Mouse (Mus musculus) liver, embryonic 12.5 days (tissue): ENCODE results near the gene Lpxn. TPM values are rescaled to one million over a fixed set of nuclear protein-coding genes. Genes with fewer than 3 reads are reported as not detected.

ENCODE experiments used
- ATAC-seq: fragments of 200-750 bp; cut with Nextera tagmentation; 2 replicates; pipeline ENCODE4 v1.8.0; 2017; ENCODE audit warnings: moderate number of reproducible peaks, mild to moderate bottlenecking, moderate library complexity
- H3K27ac ChIP-seq: fragments of 300-500 bp; sonication (generic); 2 replicates; pipeline ENCODE4 v1.5.1; 2016; ENCODE audit warnings: mild to moderate bottlenecking
- H3K27me3 ChIP-seq: fragments of 300-500 bp; sonication (generic); replicated peaks from 2 replicates; pipeline ENCODE4 v1.6.1; 2016; ENCODE audit warnings: mild to moderate bottlenecking, moderate library complexity
- H3K36me3 ChIP-seq: fragments of 300-500 bp; sonication (generic); 2 replicates; pipeline ENCODE4 v1.6.1; 2016; ENCODE audit warnings: mild to moderate bottlenecking, moderate library complexity
- H3K4me1 ChIP-seq: fragments of 300-500 bp; sonication (generic); 2 replicates; pipeline ENCODE4 v1.6.1; 2016
- H3K4me2 ChIP-seq: fragments of 300-500 bp; sonication (generic); 2 replicates; pipeline ENCODE4 v1.6.1; 2016; ENCODE audit warnings: mild to moderate bottlenecking, moderate library complexity
- H3K4me3 ChIP-seq: fragments of 300-500 bp; sonication (generic); 2 replicates; pipeline ENCODE4 v1.5.1; 2016; ENCODE audit warnings: mild to moderate bottlenecking, moderate library complexity
- H3K9ac ChIP-seq: fragments of 300-500 bp; sonication (generic); 2 replicates; pipeline ENCODE4 v1.6.1; 2016; ENCODE audit warnings: mild to moderate bottlenecking, moderate library complexity
- H3K9me3 ChIP-seq: fragments of 300-500 bp; sonication (generic); replicated peaks from 2 replicates; pipeline ENCODE4 v1.6.1; 2016; ENCODE audit warnings: mild to moderate bottlenecking, moderate library complexity
- WGBS: fragments of 180-500 bp; shearing (Covaris S2); methylation state at CpG from one replicate; pipeline ENCODE4 v1.1.7; 2016; ENCODE audit not compliant: insufficient replicate concordance; 5-methylcytosine and 5-hydroxymethylcytosine counted together
- polyA plus RNA-seq: library from polyadenylated mRNA; unstranded; fragments of >200 nt; fragmentation: Nextera tagmentation; extraction: Ambion mirVana; gene quantifications from 2 replicates; pipeline ENCODE4 v1.2.1, GENCODE M21; 2016

Lpxn gene
- polyA plus RNA-seq, 1 experiment from 2014 or later = 1.4 TPM

DNA sequence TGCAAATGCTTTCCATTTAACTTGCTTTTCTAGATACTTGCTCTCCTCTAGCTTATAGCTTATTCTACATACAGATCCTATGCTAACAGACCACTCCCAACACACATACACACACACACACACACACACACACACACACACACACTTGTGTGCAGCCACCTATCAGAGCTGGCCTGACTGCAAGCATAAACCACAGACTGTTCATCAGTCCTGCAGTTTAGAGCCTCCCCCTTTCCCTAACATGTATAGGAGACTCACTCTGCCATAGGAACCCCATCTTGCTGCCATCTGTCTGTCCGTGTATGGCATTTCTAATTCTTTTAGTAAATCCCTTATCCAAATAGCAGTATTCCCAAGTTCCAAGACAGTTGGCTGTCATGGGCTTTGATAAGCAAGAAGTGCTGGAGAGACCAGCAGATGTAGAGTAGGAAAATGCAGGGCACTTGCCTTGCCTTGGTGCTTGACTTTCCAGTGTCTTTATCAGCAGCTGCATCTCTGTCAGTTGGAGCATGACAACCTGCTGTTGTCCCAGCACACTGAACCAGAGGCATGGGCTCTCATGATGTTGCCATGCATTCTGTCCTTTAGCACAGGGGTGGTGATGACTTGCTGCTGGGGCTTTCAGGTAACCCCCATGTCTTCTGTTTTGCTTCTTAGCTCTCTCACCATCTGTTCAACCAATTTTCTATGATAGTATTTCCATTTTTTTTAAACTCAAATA lies 16.8 kb downstream of the Lpxn start:
- no peaks in the 10 kb centered on the region for H3K27me3 ChIP-seq
- no peak overlapping the region for H3K9ac ChIP-seq
- WGBS = 59% methylated on average over 1 of the region's 1 CpGs
- no peak for ATAC-seq
- no peak overlapping the region for H3K4me2 ChIP-seq
- no peak overlapping the region for H3K27ac ChIP-seq
- no peak overlapping the region for H3K4me3 ChIP-seq
- no peaks in the 10 kb centered on the region for H3K36me3 ChIP-seq
- peaks cover 5% of the 10 kb centered on the region; the same call in 1 of the 2 replicates for H3K4me1 ChIP-seq
- no peaks in the 10 kb centered on the region for H3K9me3 ChIP-seq

DNA sequence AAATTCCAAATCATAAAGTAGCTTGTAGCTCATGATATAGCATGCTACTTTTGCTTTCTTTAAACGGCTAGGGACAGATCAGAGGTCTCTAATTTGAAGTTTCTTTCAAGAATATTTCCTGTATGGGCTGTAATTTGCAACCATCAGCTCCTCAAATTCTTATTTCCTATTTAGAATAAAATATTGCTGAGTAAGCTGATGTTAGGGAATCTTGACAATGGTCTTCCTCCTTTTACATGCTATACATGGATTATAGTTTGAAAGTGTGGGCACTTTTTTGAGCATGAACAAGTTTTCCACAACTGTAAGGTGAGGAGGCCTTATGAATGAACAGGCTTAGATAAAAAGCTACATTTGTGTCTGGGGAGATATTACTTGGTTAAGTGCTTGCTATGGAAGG lies 17.9 kb downstream of the Lpxn start:
- Histone ChIP-seq H3K9ac (no peak overlapping the region), H3K4me2 (no peak overlapping the region), H3K27me3 (no peaks in the 10 kb centered on the region), H3K4me1 (peaks cover 5% of the 10 kb centered on the region; the same call in 1 of the 2 replicates), H3K9me3 (no peaks in the 10 kb centered on the region), H3K4me3 (no peak overlapping the region), H3K27ac (no peak overlapping the region), H3K36me3 (no peaks in the 10 kb centered on the region)
- 57% methylated on average over 1 of the region's 1 CpGs for WGBS
- no peak for ATAC-seq

DNA sequence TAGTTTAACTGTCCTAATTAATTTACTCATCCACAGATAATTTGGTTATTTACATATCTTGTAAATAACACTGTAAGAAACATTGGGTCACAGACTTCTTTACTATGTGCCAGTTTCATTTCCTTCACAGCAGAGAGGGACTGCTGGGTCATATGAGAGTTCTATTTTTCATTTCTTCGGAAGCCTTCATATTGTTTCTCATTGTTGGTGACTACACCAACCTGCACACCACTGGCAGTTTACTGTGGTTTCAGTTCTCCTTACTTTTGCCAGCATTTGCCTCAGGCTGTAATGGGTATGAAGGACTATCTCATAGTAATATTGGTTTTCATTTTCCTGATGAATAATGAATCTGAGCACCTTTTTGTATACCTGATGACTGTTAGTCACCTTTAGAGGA lies 22.5 kb downstream of the Lpxn start:
- no peak overlapping the region for H3K4me2 ChIP-seq
- H3K27ac ChIP-seq = no peak overlapping the region
- no peaks in the 10 kb centered on the region for H3K27me3 ChIP-seq
- H3K4me3 ChIP-seq = no peak overlapping the region
- WGBS = 59% methylated on average over 1 of the region's 1 CpGs
- H3K9ac ChIP-seq = no peak overlapping the region
- no peaks in the 10 kb centered on the region for H3K4me1 ChIP-seq
- H3K36me3 ChIP-seq = no peaks in the 10 kb centered on the region
- no peaks in the 10 kb centered on the region for H3K9me3 ChIP-seq
- no peak for ATAC-seq

DNA sequence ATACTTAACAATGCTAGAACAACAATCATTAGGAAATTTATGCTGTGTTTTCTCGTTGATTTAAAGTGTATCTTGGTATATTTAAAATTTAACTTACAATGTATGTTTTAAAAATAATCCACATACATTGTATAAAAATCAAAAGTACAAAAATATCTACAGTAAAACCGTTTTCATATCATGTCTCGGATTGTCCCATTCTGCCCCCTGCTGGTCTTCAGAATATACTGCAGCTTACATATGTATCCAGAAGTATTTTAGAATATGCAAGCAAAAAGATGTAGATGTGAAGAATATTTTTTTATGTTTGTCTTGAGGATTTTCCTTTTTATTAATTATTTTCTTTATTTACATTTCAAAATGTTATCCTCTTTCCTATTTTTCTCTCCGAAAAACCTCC lies 24.4 kb downstream of the Lpxn start:
- no peak for ATAC-seq
- no peaks in the 10 kb centered on the region for H3K9me3 ChIP-seq
- WGBS = 15% methylated on average over 4 of the region's 4 CpGs
- no peak overlapping the region for H3K4me2 ChIP-seq
- no peak overlapping the region for H3K9ac ChIP-seq
- no peaks in the 10 kb centered on the region for H3K36me3 ChIP-seq
- no peaks in the 10 kb centered on the region for H3K4me1 ChIP-seq
- H3K27me3 ChIP-seq = no peaks in the 10 kb centered on the region
- no peak overlapping the region for H3K4me3 ChIP-seq
- no peak overlapping the region for H3K27ac ChIP-seq

- 65% methylated on average over 4 of the region's 4 CpGs for WGBS
- no peaks in the 10 kb centered on the region for H3K36me3 ChIP-seq
- H3K4me3 ChIP-seq = no peak overlapping the region
- no peaks in the 10 kb centered on the region for H3K27me3 ChIP-seq
- no peak for ATAC-seq
- no peaks in the 10 kb centered on the region for H3K9me3 ChIP-seq
- H3K4me2 ChIP-seq = no peak overlapping the region
- H3K4me1 ChIP-seq = no peaks in the 10 kb centered on the region
- H3K9ac ChIP-seq = no peak overlapping the region
- no peak overlapping the region for H3K27ac ChIP-seq
These were observed 28.6 kb downstream of the Lpxn start for GRCm38 (mm10) chr19:12824549-12824948.

GRCm38 (mm10) chr19:12830823-12831430 lies 34.9 kb downstream of the Lpxn start:
- no peak for ATAC-seq
- no peak overlapping the region for H3K4me2 ChIP-seq
- no peak overlapping the region for H3K9ac ChIP-seq
- H3K27me3 ChIP-seq = no peaks in the 10 kb centered on the region
- H3K4me1 ChIP-seq = peaks cover 8% of the 10 kb centered on the region
- H3K27ac ChIP-seq = no peak overlapping the region
- no peaks in the 10 kb centered on the region for H3K9me3 ChIP-seq
- H3K4me3 ChIP-seq = no peak overlapping the region
- H3K36me3 ChIP-seq = no peaks in the 10 kb centered on the region
- WGBS = 57% methylated on average over 2 of the region's 2 CpGs

DNA sequence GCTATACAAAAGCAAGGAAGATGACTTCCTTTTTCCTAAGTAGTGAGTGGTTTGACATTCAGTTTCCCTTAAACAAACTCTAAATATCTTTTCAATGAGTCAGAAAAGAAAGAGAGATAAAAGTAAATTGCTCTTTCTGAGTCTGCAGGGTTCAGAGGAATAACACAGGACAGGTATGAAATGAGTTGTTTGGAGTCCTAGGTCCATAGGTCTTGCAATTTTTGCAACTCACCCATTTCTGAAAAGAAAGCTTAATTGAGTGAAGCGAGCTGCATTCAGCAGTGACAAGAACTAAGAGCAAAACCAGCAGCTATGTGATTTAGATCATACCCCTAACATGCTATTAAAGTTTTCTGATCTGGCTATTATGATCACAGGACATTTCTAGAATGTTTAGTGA lies 35.6 kb downstream of the Lpxn start:
- Histone ChIP-seq H3K27ac (no peak overlapping the region), H3K9me3 (no peaks in the 10 kb centered on the region), H3K27me3 (no peaks in the 10 kb centered on the region), H3K4me1 (peaks cover 8% of the 10 kb centered on the region), H3K4me3 (no peak overlapping the region), H3K9ac (no peak overlapping the region), H3K4me2 (no peak overlapping the region), H3K36me3 (no peaks in the 10 kb centered on the region)
- 65% methylated on average over 1 of the region's 1 CpGs for WGBS
- no peak for ATAC-seq

GRCm38 (mm10) chr19:12833625-12834024 lies 37.6 kb downstream of the Lpxn start:
- peak; percentile 78 for ATAC-seq
- H3K9ac ChIP-seq = no peak overlapping the region
- no peak overlapping the region for H3K4me3 ChIP-seq
- no peak overlapping the region for H3K4me2 ChIP-seq
- H3K27me3 ChIP-seq = no peaks in the 10 kb centered on the region
- H3K4me1 ChIP-seq = peaks cover 8% of the 10 kb centered on the region
- no peaks in the 10 kb centered on the region for H3K36me3 ChIP-seq
- H3K9me3 ChIP-seq = no peaks in the 10 kb centered on the region
- WGBS = 23% methylated on average over 3 of the region's 3 CpGs
- no peak overlapping the region for H3K27ac ChIP-seq

DNA sequence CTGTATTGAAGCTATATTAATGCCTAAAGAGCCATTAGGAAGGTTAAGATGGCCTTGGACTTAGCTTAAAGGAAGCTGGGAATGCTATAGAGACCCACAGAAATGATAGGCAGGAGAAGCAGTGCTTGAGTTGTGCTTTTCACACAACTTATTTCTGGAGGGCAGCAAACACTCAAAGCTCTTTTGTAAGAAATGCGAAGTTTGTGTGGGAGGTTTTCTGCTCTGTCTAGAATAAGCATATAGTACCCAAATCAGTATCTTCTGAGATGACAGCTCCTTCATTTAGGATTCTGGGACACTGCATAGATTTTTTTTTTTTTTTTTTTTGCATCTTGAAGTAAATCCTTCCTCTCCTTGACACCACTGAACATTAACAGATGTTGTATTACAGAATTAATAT lies 42.5 kb downstream of the Lpxn start:
- H3K4me2 ChIP-seq = no peak overlapping the region
- H3K9ac ChIP-seq = no peak overlapping the region
- no peak overlapping the region for H3K4me3 ChIP-seq
- WGBS = 60% methylated on average over 1 of the region's 1 CpGs
- H3K36me3 ChIP-seq = no peaks in the 10 kb centered on the region
- H3K27me3 ChIP-seq = no peaks in the 10 kb centered on the region
- no peaks in the 10 kb centered on the region for H3K9me3 ChIP-seq
- H3K27ac ChIP-seq = no peak overlapping the region
- H3K4me1 ChIP-seq = peaks cover 2% of the 10 kb centered on the region; the same call in 1 of the 2 replicates
- no peak for ATAC-seq

- no peak for ATAC-seq
- no peak within 1 kb of the TSS for H3K4me3 ChIP-seq
- no peak within 1 kb of the TSS for H3K4me2 ChIP-seq
- H3K27ac ChIP-seq = no peak within 1 kb of the TSS
- H3K27me3 ChIP-seq = no peaks in the 10 kb centered on the region
- no peaks in the 10 kb centered on the region for H3K36me3 ChIP-seq
- no peaks in the 10 kb centered on the region for H3K4me1 ChIP-seq
- H3K9ac ChIP-seq = no peak within 1 kb of the TSS
- no peaks in the 10 kb centered on the region for H3K9me3 ChIP-seq
These were observed 50.4 kb downstream of the Lpxn start, which contains the start of gene Gm5244 for GRCm38 (mm10) chr19:12846382-12846781. Gene Gm5244 (plus strand): TSS chr19:12846682.

DNA sequence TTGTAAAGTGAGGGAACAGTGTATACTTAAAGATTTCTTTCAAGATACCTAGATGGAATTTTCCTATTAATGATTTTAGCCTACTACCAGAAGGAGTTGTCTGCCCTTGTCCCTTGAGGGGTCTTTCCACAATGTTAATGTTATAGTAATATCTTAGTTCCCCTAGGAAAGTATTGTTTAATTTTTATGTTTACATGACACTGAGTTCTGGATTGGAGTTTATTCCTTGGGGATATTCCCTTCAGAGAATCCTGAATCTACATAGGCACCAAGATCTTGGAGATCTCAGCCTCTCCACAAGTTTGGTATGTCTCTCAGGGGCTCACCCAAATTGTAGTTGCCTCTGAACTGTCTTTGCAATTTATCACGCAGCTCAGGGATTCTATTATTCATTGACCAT lies 61.0 kb downstream of the Lpxn start, which contains the start of gene Olfr1444:
Olfr1444 (plus strand) TSS at position 301 of the 400 bp plus-strand sequence.
- Histone ChIP-seq H3K4me1 (no peaks in the 10 kb centered on the region), H3K27ac (no peak within 1 kb of the TSS), H3K9me3 (no peaks in the 10 kb centered on the region), H3K27me3 (no peaks in the 10 kb centered on the region), H3K36me3 (no peaks in the 10 kb centered on the region), H3K4me2 (no peak within 1 kb of the TSS), H3K4me3 (no peak within 1 kb of the TSS), H3K9ac (no peak within 1 kb of the TSS)
- ATAC-seq = no peak
- WGBS = 50% methylated on average over 1 of the region's 1 CpGs
